ENCODE assay signal across 12 mouse cellular contexts in the genomic region with DNA sequence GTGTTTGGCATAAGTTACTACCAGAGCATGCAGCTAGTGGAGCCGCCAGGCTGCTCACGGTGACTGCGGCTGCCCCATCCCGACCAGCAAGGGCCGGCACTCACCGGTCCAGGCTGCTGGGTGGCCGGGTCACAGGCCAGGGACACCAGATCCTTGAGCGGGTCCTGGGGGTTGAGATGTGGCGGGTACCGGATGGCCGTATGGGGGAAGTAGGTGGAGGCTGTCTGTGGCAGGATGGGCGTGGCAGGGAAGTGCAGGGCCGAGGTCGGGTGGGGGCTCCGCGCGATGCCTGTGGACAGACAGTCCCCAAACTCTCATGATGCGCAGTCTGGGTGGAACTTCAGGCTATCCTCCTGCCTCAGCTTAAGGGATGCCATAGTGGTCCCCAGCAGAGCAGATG. TPM values are rescaled to one million over a fixed set of nuclear protein-coding genes. Genes with fewer than 3 reads are reported as not detected.
DNase-seq lines count a peak whose midpoint lies in the region; ATAC-seq lines count a peak whose summit lies in the region.
"Had no signal": no experiment of that assay in that cellular context is flagged by ENCODE, and none has a peak within 500 bp of the region (broad histone marks: within the 10 kb centered on the region; RNA-seq: fewer than 3 reads in every experiment).

No protein-coding gene starts in this region.

- H3K27ac ChIP-seq in liver, embryonic 15.5 days (replicated peaks), result 0 out of 2 replicates have a peak overlapping the region, but pooled peaks have one; percentile 9
- H3K27ac ChIP-seq: kidney, postnatal 0 days had no signal

- ATAC-seq in liver, embryonic 15.5 days (ENCODE audit: insufficient read depth), result no peak

- H3K4me2 ChIP-seq in liver, embryonic 15.5 days, result peak overlapping the region; percentile 25
- H3K4me2 ChIP-seq: stomach, embryonic 15.5 days had no signal

- no peak overlapping the region for H3K9ac ChIP-seq in liver, embryonic 15.5 days
- H3K9ac ChIP-seq: stomach, embryonic 15.5 days had no signal

- peaks cover 81% of the 10 kb centered on the region for H3K4me1 ChIP-seq in liver, embryonic 15.5 days (replicated peaks)

- WGBS in liver, embryonic 15.5 days (ENCODE audit: insufficient replicate concordance), result 19% methylated on average over 18 of the region's 18 CpGs

- H3K27me3 ChIP-seq in liver, embryonic 15.5 days, result peaks cover 71% of the 10 kb centered on the region
- H3K27me3 ChIP-seq: CH12.LX had no signal

- no peak overlapping the region for H3K4me3 ChIP-seq in liver, embryonic 15.5 days (replicated peaks)
- H3K4me3 ChIP-seq: stomach, embryonic 15.5 days had no signal

- H3K9me3 ChIP-seq in liver, embryonic 15.5 days (replicated peaks), result no peaks in the 10 kb centered on the region
- H3K9me3 ChIP-seq: stomach, embryonic 15.5 days had no signal

- H3K36me3 ChIP-seq in liver, embryonic 15.5 days (replicated peaks), result peaks cover 11% of the 10 kb centered on the region

- DNase-seq in heart, adult 18-20 months, result peak; percentile 51 to 76
- no peak for DNase-seq in heart, postnatal 4 days
- DNase-seq in spleen, postnatal 36 days (ENCODE audit: low spot score in 2 of 2), result peak; percentile 57 to 58
- no peak for DNase-seq in spleen, postnatal 14 days (ENCODE audit: low spot score in 2 of 2)
- no peak for DNase-seq in MN1 (ENCODE audit: low spot score)
- DNase-seq in thymus, postnatal 4 days, result no peak
- no peak for DNase-seq in frontal cortex, postnatal 25 days (ENCODE audit: low spot score in 2 of 2)

RNA-seq across cellular contexts. Expression of a gene that starts 11.9 kb away (rescaled TPM):
- total RNA-seq in heart, adult 18-20 months (2021), result 1 to 10 TPM; 1.9 to 2.2 TPM
- total RNA-seq in heart, postnatal 4 days (2021), result 1 to 10 TPM; 1.9 to 2.4 TPM
- polyA plus RNA-seq in liver, embryonic 15.5 days (2015; fragmentation: Nextera tagmentation; extraction: Ambion mirVana), result 1.9 and 2.3 TPM in 2 replicates

RNA-seq across cellular contexts. Expression of a gene that starts 15.9 kb away (rescaled TPM):
- total RNA-seq in heart, adult 18-20 months (2021), result under 1 TPM in 1 of 2 experiments, not detected in 1; 0.51 TPM
- total RNA-seq in heart, postnatal 4 days (2021), result under 1 TPM; 0.72 to 0.98 TPM
- 0.56 TPM in 1 of 2 replicates, not detected in the other for polyA plus RNA-seq in liver, embryonic 15.5 days (2015; fragmentation: Nextera tagmentation; extraction: Ambion mirVana)
- total RNA-seq: liver, adult 2 months had no signal

RNA-seq across cellular contexts. Expression of a gene that starts 20.5 kb away (rescaled TPM):
- total RNA-seq in heart, adult 18-20 months (2021), result 1 to 10 TPM in 1 of 2 experiments, under 1 TPM in 1; 0.65 to 2.3 TPM
- total RNA-seq in heart, postnatal 4 days (2021), result under 1 TPM; 0.55 to 0.70 TPM
- 0.75 and 0.88 TPM in 2 replicates for polyA plus RNA-seq in liver, embryonic 15.5 days (2015; fragmentation: Nextera tagmentation; extraction: Ambion mirVana)

RNA-seq across cellular contexts. Expression of a gene that starts 20.5 kb away (rescaled TPM):
- 10 to 100 TPM; 49.9 to 59.6 TPM for total RNA-seq in heart, adult 18-20 months (2021)
- total RNA-seq in heart, postnatal 4 days (2021), result 10 to 100 TPM; 52.9 to 55.9 TPM
- 50.9 and 56.2 TPM in 2 replicates for polyA plus RNA-seq in liver, embryonic 15.5 days (2015; fragmentation: Nextera tagmentation; extraction: Ambion mirVana)

RNA-seq across cellular contexts. Expression of a gene that starts 26.4 kb away (rescaled TPM):
- total RNA-seq in heart, adult 18-20 months (2021), result 10 to 100 TPM; 27.6 to 35.6 TPM
- 10 to 100 TPM; 55.4 to 56.8 TPM for total RNA-seq in heart, postnatal 4 days (2021)
- 127 and 147 TPM in 2 replicates for polyA plus RNA-seq in liver, embryonic 15.5 days (2015; fragmentation: Nextera tagmentation; extraction: Ambion mirVana)

Comparison
In these comparisons a context has a peak if more than half of its experiments do, and no peak if none do; other contexts are left out.
1. DNase-seq: peak in heart, adult 18-20 months (2 of 2) and spleen, postnatal 36 days (2 of 2); none in heart, postnatal 4 days (single experiment), spleen, postnatal 14 days (0 of 2), MN1 (single experiment), thymus, postnatal 4 days (single experiment) and frontal cortex, postnatal 25 days (0 of 2).